Mouse (Mus musculus): Measurements from ENCODE around the gene Cnksr3.

- TF ChIP-seq MAX (IDR thresholded peaks at IDR 0.05; ENCODE audit: low read depth) (no peak), POLR2A (IDR thresholded peaks at IDR 0.05; ENCODE audit: insufficient read length, low read depth) (no peak), SRF (IDR thresholded peaks at IDR 0.05; ENCODE audit: control insufficient read depth, insufficient read length, low read depth) (no peak), E2F4 (IDR thresholded peaks at IDR 0.05; ENCODE audit: insufficient read depth) (no peak), USF1 (IDR thresholded peaks at IDR 0.05; ENCODE audit: low read depth) (no peak), TCF3 (IDR thresholded peaks at IDR 0.05; ENCODE audit: insufficient read length, low read depth) (no peak)
These were observed 31.7 kb downstream of the Cnksr3 start for GRCm38 (mm10) chr10:7180296-7180695.

All from myocyte (in vitro differentiated cells).